Mouse (Mus musculus) ovary, adult 18-20 months (tissue): ENCODE data around the gene Dpep2nb.
"Not testable (repeated sequence)": the region's sequence is repeated elsewhere in the genome, so short reads cannot be mapped to it uniquely, and the experiment has no call there.

ENCODE experiments used
- DNase-seq: peaks from one replicate; pipeline ENCODE4 v3.0.0; 2022; ENCODE audit warnings: low spot score, mixed read lengths

Dpep2nb gene

GRCm38 (mm10) chr8:106005875-106006274, at the start of gene Dpep2nb:
Gene Dpep2nb (minus strand): TSS chr8:106005975.
- DNase-seq = no peak

- peak; percentile 47 for DNase-seq
These were observed 49.3 kb upstream of the Dpep2nb start for GRCm38 (mm10) chr8:106055038-106055437.

DNA sequence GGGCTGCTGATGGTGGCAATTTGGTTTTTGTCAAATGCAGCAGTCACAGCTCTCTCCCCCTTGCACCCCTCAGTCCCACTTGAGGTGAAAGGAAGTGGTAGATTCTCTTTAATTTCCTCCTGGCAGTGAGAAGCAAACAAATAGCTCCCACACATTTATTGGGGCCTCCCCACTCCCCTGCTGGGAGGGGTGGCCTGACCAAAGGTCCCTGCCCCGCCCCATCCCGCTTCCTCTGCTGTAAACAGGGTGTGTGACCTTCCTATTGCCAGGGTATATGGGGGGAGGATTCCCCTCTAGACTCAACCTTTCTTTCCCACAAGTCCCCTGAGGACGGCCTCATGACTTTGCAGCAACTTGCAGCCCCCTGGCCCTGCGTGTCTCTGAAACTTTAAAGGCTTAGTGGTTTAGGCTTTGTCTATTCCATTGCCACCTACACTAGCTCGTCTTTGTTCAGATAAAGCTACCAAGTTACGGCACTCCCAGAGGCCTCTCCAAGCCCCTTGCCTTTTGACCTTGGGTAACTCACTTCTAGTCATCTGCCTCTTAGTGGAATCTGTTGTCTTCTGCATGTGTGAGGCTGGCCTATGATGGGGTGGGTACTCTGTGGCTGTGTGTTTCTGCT, 48.5 kb upstream of the Dpep2nb start:
- DNase-seq = peak; percentile 38

DNA sequence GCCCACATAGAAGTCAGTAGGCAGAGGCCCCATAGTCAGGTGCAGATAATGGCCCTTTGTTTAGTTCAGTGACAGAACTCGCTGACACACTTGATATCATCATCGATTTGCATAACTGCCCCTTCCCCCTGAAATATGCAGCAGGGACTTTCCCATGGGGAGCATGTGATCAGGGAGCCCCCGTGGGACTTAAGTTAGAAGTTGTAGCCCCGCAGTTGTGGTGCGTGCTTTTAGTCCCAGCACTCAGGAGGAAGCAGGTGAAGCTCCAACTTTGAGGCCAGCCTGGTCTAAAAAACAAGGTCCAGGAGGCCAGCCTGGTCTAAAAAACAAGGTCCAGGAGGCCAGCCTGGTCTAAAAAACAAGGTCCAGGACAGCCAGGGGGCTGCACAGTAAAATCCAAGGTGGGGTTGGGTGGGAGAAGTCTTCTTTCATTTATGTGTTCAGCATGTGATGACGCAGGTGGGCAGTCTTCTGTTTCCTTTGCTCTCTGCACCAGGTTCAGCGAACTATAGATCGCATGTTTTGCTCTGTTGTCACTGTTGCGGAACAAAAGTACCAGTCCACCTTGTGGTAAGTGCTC, 46.8 kb upstream of the Dpep2nb start:
- no peak for DNase-seq

DNA sequence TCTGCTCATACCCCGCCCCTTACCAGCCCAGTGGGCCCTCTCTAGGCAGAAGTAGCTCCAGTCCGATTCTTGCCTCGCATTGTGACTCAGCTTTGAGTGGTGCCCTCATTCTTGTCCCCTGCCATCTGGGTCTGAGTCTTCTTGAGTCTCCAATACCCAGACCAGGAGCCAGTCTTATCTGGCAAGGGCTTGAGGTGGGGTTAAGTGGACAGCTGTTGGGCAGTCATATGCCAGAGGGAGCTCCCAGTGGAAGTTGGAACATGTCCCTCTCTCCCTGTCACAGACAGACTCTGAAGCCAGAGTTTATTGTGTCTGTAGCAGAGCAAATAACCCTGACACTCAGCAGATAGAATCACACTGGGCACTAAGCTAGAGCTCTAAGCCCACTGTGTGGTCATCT, 45.3 kb upstream of the Dpep2nb start:
- DNase-seq = no peak

- no peak for DNase-seq
These were observed 44.1 kb upstream of the Dpep2nb start for GRCm38 (mm10) chr8:106049840-106050239.

- DNase-seq = no peak
These were observed 42.3 kb upstream of the Dpep2nb start for GRCm38 (mm10) chr8:106047854-106048630.

GRCm38 (mm10) chr8:106046872-106047559, 41.2 kb upstream of the Dpep2nb start:
- DNase-seq = no peak

GRCm38 (mm10) chr8:106044151-106044550, 38.4 kb upstream of the Dpep2nb start:
- DNase-seq = no peak

DNA sequence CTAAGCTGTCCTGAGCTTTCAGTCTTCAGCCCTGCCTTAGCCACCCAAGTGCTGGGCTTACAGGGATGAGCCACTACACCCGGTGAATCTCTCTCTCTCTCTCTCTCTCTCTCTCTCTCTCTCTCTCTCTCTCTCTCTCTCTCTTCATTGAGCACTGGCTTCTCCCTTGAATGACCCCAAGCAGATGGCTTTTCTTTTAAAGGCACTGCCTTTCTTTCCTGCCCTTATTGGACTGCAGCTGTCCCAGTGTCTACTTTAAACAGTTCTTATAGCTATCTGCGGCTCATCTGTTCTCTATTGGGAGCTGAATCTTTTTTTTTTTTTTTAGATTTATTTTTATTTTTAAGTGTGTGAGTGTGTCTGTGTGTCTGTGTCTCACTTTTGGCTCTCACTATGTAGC, 37.3 kb upstream of the Dpep2nb start:
- DNase-seq = no peak

DNA sequence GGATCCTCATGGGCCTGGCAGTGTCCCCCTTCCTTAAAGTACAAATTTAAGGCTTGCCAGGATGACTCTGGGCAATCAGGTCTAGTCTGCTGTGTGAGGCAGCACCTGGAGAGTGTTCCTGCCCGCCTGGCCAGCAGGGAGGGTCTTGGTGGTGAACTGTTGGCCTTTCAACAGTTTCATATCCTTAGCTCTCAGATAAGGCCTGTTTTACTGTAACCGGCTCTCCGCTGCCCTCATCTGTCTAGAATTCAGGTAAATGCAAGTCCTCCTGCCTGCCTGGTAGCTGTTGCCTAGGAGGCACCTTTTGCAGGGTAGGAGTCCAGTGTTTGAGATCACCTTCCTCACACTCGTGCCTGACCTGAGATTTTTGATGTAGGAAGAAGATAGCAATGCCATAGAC, 34.4 kb upstream of the Dpep2nb start:
- DNase-seq = no peak

- DNase-seq = no peak
These were observed 33.8 kb upstream of the Dpep2nb start for GRCm38 (mm10) chr8:106039605-106040004.

DNA sequence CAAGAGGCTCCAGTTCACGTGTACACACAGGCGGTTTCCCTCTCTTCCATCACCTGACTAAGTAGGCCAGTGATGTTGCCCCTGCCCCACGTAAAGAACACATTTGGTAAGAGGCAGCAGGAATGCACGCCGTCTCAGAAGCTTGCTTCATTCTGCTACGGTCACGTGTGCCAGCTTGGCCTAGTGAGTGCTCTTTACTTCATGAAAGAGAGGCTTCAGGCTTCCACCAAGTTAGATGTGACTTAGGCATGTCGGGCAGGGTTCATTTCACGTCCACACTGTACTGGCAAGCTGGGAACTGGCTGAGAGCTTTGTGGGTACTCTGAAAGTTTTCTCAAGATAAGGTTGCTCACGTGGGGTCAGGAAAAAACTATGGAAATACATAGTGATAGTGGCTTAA, 32.9 kb upstream of the Dpep2nb start:
- DNase-seq = no peak

- DNase-seq = no peak
These were observed 16.7 kb upstream of the Dpep2nb start for GRCm38 (mm10) chr8:106022483-106022882.

DNA sequence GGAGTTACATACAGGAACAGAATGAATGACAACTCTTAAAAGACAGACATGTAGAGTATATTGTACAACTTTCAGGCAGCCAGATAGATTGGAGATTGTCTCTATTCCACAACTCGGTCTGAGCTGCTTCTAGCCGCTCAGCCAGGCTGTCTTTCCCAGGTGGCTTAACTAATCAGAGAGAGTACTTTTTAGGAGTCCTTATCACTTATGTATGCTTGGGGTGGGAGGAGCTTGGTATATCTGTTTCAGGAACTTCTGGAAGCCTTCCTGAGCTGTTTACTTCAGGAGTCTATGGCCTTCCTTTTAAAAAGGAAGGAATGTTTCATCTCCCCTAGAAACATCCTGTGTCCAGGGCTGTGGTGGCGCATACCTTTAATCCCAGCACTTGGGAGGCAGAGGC, 12.3 kb upstream of the Dpep2nb start:
- no peak for DNase-seq

DNA sequence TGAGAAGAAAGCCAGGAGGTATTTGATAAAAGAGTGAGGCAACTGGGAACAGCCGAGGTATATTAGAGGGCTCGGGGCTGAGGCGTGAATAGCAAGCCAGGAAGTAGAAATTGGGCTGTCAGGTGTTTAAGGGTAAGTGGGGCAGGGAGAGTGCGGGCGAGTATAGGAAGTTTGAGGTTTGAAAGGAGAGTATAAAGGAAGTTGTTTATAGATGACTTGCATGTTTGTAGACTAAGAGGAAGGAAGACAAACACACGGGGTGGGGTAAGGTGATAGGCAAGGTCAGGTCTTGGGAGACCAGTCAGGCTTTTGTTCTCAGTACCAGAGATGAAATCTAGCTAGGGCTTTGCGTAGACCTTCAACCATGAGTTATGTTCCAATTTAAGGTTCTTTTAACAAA, 11.4 kb upstream of the Dpep2nb start:
- DNase-seq = no peak

DNA sequence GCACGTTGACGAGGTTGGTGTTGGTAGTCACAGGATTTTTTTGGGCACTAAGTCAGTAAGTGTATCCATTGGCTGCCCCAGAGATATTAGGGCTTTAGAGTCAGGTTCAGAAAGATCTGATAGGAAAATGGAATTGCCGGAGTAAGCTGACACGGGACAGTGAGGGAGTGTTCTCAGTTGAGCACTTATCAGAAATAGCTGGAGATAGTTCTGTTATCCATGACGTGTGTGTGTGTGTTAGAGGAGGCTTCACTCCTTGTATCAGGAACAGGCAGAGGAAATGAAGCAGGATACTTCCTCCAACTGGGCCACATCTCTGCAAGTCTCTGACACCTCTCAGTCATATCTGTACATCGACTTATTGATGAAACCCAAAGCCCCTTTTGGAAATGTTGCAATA, 10.5 kb upstream of the Dpep2nb start:
- DNase-seq = no peak

- not testable (repeated sequence) for DNase-seq
These were observed 6.4 kb upstream of the Dpep2nb start for GRCm38 (mm10) chr8:106012203-106012602.

GRCm38 (mm10) chr8:106011643-106011986, 5.8 kb upstream of the Dpep2nb start, which contains the start of gene Ddx28:
Gene Ddx28 (minus strand): TSS chr8:106011882.
- no peak for DNase-seq

DNA sequence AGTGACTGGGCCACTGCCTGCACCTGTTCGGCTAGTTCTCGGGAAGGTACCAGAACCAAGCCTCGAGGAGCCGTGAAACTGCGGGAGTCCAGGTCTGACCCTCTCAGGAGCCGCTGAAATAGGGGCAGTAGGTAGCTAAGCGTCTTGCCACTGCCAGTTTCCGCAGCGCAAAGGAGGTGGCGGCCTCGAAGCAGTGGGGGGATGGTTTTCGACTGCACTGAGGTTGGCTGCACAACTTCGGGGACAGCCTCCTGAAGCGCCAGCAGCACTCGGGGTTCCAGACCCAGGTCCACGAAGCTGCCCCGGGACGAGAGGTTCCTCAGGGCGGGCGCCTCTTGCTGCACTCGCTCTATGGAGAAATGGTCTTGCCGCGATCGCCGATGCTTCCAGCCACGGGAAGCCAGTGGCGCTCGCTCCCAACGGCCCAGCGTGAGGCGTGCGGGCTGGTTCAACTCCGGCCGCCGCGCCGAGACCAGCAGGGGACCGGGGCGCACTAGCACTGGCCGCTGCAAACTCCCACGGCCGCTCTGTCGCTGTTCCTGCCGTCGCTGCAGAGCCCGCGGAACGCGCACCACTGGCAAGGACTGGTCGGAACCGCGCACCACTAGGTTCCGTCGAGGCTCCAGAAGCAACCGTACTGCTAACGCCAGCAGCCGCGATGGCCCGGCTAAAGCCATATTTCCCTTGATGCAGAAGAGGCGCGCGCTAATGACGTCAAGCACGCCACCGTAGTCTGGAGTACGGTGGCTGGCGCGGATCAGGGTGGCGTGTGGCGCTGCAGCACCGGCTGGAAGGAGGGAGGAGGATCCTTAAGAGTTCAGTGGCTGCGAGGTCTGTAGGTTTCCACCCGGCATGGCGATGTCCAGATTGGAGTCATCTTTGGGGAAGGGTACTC, 5.2 kb upstream of the Dpep2nb start:
- DNase-seq = peak; percentile 83

DNA sequence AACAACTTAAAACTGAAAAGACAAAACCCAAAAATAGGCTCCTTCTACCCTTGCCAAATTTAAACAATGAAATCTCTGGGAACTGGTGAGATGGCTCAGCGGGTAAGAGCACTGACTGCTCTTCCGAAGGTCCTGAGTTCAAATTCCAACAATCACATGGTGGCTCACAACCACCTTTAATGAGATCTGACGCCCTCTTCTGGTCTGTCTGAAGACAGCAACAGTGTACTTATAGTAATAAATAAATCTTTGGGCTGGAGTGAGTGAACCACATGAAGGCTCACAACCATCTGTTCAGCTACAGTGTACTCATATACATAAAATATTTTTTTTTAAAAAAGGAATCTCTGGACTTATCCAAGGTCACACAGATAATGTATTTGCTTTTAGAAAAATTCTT, 2.1 kb upstream of the Dpep2nb start:
- not testable (repeated sequence) for DNase-seq

- DNase-seq = no peak
These were observed 1.4 kb upstream of the Dpep2nb start for GRCm38 (mm10) chr8:106007135-106007534.
